ENCODE assay signal across 9 mouse cellular contexts in the genomic region with DNA sequence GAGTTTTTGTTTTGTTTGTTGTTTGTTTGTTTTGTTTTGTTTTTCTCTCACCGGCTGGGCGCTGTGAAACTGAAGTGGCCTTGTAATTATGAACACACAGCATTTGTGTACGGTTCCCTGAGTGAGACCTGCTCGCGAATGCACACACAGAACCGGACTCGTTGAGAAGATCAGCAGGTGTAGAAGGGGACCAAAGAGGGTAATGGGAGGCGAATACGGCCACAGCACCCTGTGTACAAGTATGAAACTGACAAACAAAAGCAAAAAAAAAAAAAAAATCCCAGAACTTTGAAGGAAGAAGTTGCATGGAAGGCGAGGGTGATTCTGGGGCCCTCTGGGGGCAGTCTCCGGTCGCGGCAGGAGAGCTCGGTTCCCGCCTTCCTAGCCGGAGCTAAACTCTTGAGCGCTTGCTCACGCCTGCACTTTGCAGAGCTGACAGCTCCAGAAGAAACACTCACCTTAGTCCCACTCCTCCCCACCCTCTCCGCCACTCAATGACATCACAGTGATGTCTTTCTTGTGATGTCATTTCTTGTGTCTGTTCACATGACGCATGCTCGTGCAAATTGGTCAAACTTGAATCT. TPM values are rescaled to one million over a fixed set of nuclear protein-coding genes. Genes with fewer than 3 reads are reported as not detected.
DNase-seq lines count a peak whose midpoint lies in the region; ATAC-seq and TF ChIP-seq lines count a peak whose summit lies in the region.
"Had no signal": no experiment of that assay in that cellular context is flagged by ENCODE, and none has a peak within 500 bp of the region (broad histone marks: within the 10 kb centered on the region; RNA-seq: fewer than 3 reads in every experiment).

No protein-coding gene starts in this region.

- H3K36me3 ChIP-seq in heart, embryonic 13.5 days: no peaks in the 10 kb centered on the region
- H3K36me3 ChIP-seq in limb, embryonic 15.5 days: no peaks in the 10 kb centered on the region
- no peaks in the 10 kb centered on the region for H3K36me3 ChIP-seq in myocyte (ENCODE audit: control insufficient read depth, insufficient read depth)

- peaks cover 3% of the 10 kb centered on the region; the same call in 1 of the 2 replicates for H3K9me3 ChIP-seq in heart, embryonic 13.5 days
- H3K9me3 ChIP-seq in limb, embryonic 15.5 days: no peaks in the 10 kb centered on the region

- peak overlapping the region; percentile 78 for H3K4me2 ChIP-seq in heart, embryonic 13.5 days
- peak overlapping the region; percentile 44 for H3K4me2 ChIP-seq in limb, embryonic 15.5 days
- peak overlapping the region; percentile 100 for H3K4me2 ChIP-seq in myocyte (ENCODE audit: low read depth)

- peak overlapping the region; percentile 35 for H3ac ChIP-seq in myocyte (ENCODE audit: control insufficient read depth, insufficient read length)

- intact Hi-C loops in left cerebral cortex, postnatal 10 days (cut with DNase I): no loop called here

- WGBS in heart, embryonic 13.5 days: under 1% methylated on average over 21 of the region's 21 CpGs
- WGBS in limb, embryonic 15.5 days: under 1% methylated on average over 21 of the region's 21 CpGs

- peak overlapping the region; percentile 58 for H3K4me3 ChIP-seq in heart, embryonic 13.5 days
- peak overlapping the region; percentile 33 for H3K4me3 ChIP-seq in limb, embryonic 15.5 days
- H3K4me3 ChIP-seq in myocyte: peak overlapping the region; percentile 34

- peaks cover 16% of the 10 kb centered on the region for H3K4me1 ChIP-seq in heart, embryonic 13.5 days
- H3K4me1 ChIP-seq in limb, embryonic 15.5 days: peaks cover 14% of the 10 kb centered on the region; the same call in 1 of the 2 replicates

- H3K9ac ChIP-seq in heart, embryonic 13.5 days: peak overlapping the region; percentile 72
- no peak overlapping the region for H3K9ac ChIP-seq in limb, embryonic 15.5 days

- TF ChIP-seq POLR2A in brain, embryonic 14.5 days (IDR thresholded peaks at IDR 0.05; ENCODE audit: borderline replicate concordance, extremely low read depth, insufficient read depth, insufficient read length, poor library complexity, severe bottlenecking): no peak
- no peak for TF ChIP-seq POLR2A in myocyte (IDR thresholded peaks at IDR 0.05; ENCODE audit: insufficient read length, low read depth)

- DNase-seq in right cerebral cortex, postnatal 4 days: peak; percentile 16
- DNase-seq in right cerebral cortex, postnatal 36 days (ENCODE audit: low spot score in 2 of 2): no peak
- peak; percentile 64 for DNase-seq in brain, embryonic 14.5 days (ENCODE audit: low read depth)
- DNase-seq in cerebellum, adult 11 months: no peak
- DNase-seq in left cerebral cortex, postnatal 10 days (ENCODE audit: extremely low spot score in 1 of 2, low spot score in 2 of 2): no peak

- no peak for TF ChIP-seq CTCF in brain, embryonic 14.5 days (IDR thresholded peaks at IDR 0.05; ENCODE audit: borderline replicate concordance, extremely low read depth, insufficient read depth, insufficient read length)

- no peak overlapping the region for H3K27ac ChIP-seq in heart, embryonic 13.5 days (replicated peaks)
- H3K27ac ChIP-seq in limb, embryonic 15.5 days: no peak overlapping the region

- peaks cover 67% of the 10 kb centered on the region for H3K27me3 ChIP-seq in heart, embryonic 13.5 days (replicated peaks)
- peaks cover 67% of the 10 kb centered on the region for H3K27me3 ChIP-seq in limb, embryonic 15.5 days
- H3K27me3 ChIP-seq in myocyte (ENCODE audit: control insufficient read depth, insufficient read depth, insufficient read length): peaks cover 4% of the 10 kb centered on the region

- H3K79me2 ChIP-seq in myocyte (ENCODE audit: control insufficient read depth, insufficient read depth): no peaks in the 10 kb centered on the region

- ATAC-seq in heart, embryonic 13.5 days (ENCODE audit: extremely low read depth, insufficient number of reproducible peaks, low FRiP score, low TSS enrichment): no peak
- no peak for ATAC-seq in limb, embryonic 15.5 days (ENCODE audit: insufficient number of reproducible peaks, low FRiP score, low TSS enrichment, low read depth)

TF ChIP-seq in myocyte, 11 proteins besides CTCF, POLR2A, EP300 and RAD21:
- TF ChIP-seq MYOD1 (IDR thresholded peaks at IDR 0.05; ENCODE audit: control insufficient read depth in 1 of 3, insufficient read length in 2 of 3, low read depth in 2 of 3): no peak
- TF ChIP-seq SRF (IDR thresholded peaks at IDR 0.05; ENCODE audit: control insufficient read depth, insufficient read length, low read depth): no peak
- no peak for TF ChIP-seq TCF12 (IDR thresholded peaks at IDR 0.05; ENCODE audit: insufficient read depth, poor library complexity, severe bottlenecking)
- TF ChIP-seq TCF3 (IDR thresholded peaks at IDR 0.05; ENCODE audit: insufficient read length, low read depth): no peak
- no peak for TF ChIP-seq MAX (IDR thresholded peaks at IDR 0.05; ENCODE audit: low read depth)
- no peak for TF ChIP-seq CEBPB (IDR thresholded peaks at IDR 0.05; ENCODE audit: insufficient read depth, poor library complexity, severe bottlenecking)
- no peak for TF ChIP-seq MYOG (IDR thresholded peaks at IDR 0.05; ENCODE audit: control insufficient read depth in 1 of 3, insufficient read depth in 1 of 3, insufficient read length in 2 of 3, low read depth in 2 of 3)

RNA-seq across cellular contexts. Expression of gene Prss16, which starts 14.1 kb away (rescaled TPM):
- 0.08 and 0.21 TPM in 2 replicates for polyA plus RNA-seq in brain, embryonic 14.5 days (2012; rRNA removed)
- 0.59 and 3.3 TPM in 2 replicates for polyA plus RNA-seq in heart, embryonic 13.5 days (2015; fragmentation: Nextera tagmentation; extraction: Ambion mirVana)
- polyA plus RNA-seq in limb, embryonic 15.5 days (2015; fragmentation: Nextera tagmentation; extraction: Ambion mirVana): 1.2 and 1.3 TPM in 2 replicates
- polyA plus RNA-seq in myocyte (2012; fragmentation: generic; extraction: Trizol): 0.34 TPM
- total RNA-seq in left cerebral cortex, postnatal 10 days (2021): under 1 TPM in 1 of 2 experiments, not detected in 1; 0.55 TPM
- total RNA-seq: heart, postnatal 36 days had no signal

RNA-seq across cellular contexts. Expression of gene Pom121l2, which starts 14.4 kb away (rescaled TPM):
- 0.04 TPM in 1 of 2 replicates, not detected in the other for polyA plus RNA-seq in brain, embryonic 14.5 days (2012; rRNA removed)
- polyA plus RNA-seq in heart, embryonic 13.5 days (2015; fragmentation: Nextera tagmentation; extraction: Ambion mirVana): 0.05 and 0.07 TPM in 2 replicates
- 0.15 and 0.20 TPM in 2 replicates for polyA plus RNA-seq in limb, embryonic 15.5 days (2015; fragmentation: Nextera tagmentation; extraction: Ambion mirVana)
- polyA plus RNA-seq in myocyte (2012; fragmentation: generic; extraction: Trizol): not detected
- not detected for total RNA-seq in left cerebral cortex, postnatal 10 days (2021)
- total RNA-seq: heart, postnatal 36 days had no signal

RNA-seq across cellular contexts. Expression of gene Hist1h2ah, which starts 39.9 kb away (rescaled TPM):
- polyA plus RNA-seq in brain, embryonic 14.5 days (2012; rRNA removed): 8.8 and 13.4 TPM in 2 replicates
- polyA plus RNA-seq in heart, embryonic 13.5 days (2015; fragmentation: Nextera tagmentation; extraction: Ambion mirVana): 4.1 and 11.0 TPM in 2 replicates
- 4.7 and 7.2 TPM in 2 replicates for polyA plus RNA-seq in limb, embryonic 15.5 days (2015; fragmentation: Nextera tagmentation; extraction: Ambion mirVana)
- polyA plus RNA-seq in myocyte (2012; fragmentation: generic; extraction: Trizol): 2.2 TPM
- total RNA-seq in left cerebral cortex, postnatal 10 days (2021): 10 to 100 TPM; 37.9 to 54.9 TPM

RNA-seq across cellular contexts. Expression of gene Hist1h2bk, which starts 40.2 kb away (rescaled TPM):
- 20.9 and 21.3 TPM in 2 replicates for polyA plus RNA-seq in brain, embryonic 14.5 days (2012; rRNA removed)
- polyA plus RNA-seq in heart, embryonic 13.5 days (2015; fragmentation: Nextera tagmentation; extraction: Ambion mirVana): 3.1 and 3.4 TPM in 2 replicates
- polyA plus RNA-seq in limb, embryonic 15.5 days (2015; fragmentation: Nextera tagmentation; extraction: Ambion mirVana): 4.2 and 6.2 TPM in 2 replicates
- 8.2 TPM for polyA plus RNA-seq in myocyte (2012; fragmentation: generic; extraction: Trizol)
- 10 to 100 TPM; 38.0 to 50.2 TPM for total RNA-seq in left cerebral cortex, postnatal 10 days (2021)

RNA-seq across cellular contexts. Expression of gene Hist1h4i, which starts 45.7 kb away (rescaled TPM):
- 20.0 and 40.1 TPM in 2 replicates for polyA plus RNA-seq in brain, embryonic 14.5 days (2012; rRNA removed)
- 10.8 and 11.3 TPM in 2 replicates for polyA plus RNA-seq in heart, embryonic 13.5 days (2015; fragmentation: Nextera tagmentation; extraction: Ambion mirVana)
- 15.8 and 18.4 TPM in 2 replicates for polyA plus RNA-seq in limb, embryonic 15.5 days (2015; fragmentation: Nextera tagmentation; extraction: Ambion mirVana)
- polyA plus RNA-seq in myocyte (2012; fragmentation: generic; extraction: Trizol): 31.0 TPM
- total RNA-seq in left cerebral cortex, postnatal 10 days (2021): 10 to 100 TPM; 45.9 to 47.6 TPM

Comparison
In these comparisons a context has a peak if more than half of its experiments do, and no peak if none do; other contexts are left out.
1. DNase-seq: peak in right cerebral cortex, postnatal 4 days (single experiment) and brain, embryonic 14.5 days (single experiment); none in right cerebral cortex, postnatal 36 days (0 of 2), cerebellum, adult 11 months (single experiment) and left cerebral cortex, postnatal 10 days (0 of 2).
2. H3K4me2 ChIP-seq: peak in every context shown above with its lines; median percentile 100 in myocyte; 78 in heart, embryonic 13.5 days; 44 in limb, embryonic 15.5 days.
3. Peak in every context shown above with its lines, with median percentiles within 50 percentile points of each other: H3K4me3 ChIP-seq.